Mouse (Mus musculus) thymus, adult 2 months (tissue): ENCODE results near the gene Zdhhc13.

Experiments
- CTCF ChIP-seq: fragments of 200-500 bp; IDR thresholded peaks from 2 replicates; pipeline ENCODE4 v1.5.1; 2012; ENCODE audit warnings: mild to moderate bottlenecking, control low read depth, low read length, moderate library complexity, borderline replicate concordance; ENCODE audit not compliant: control insufficient read depth, poor library complexity, insufficient read depth; ENCODE audit errors: extremely low read depth
- POLR2A ChIP-seq: fragments of 200-500 bp; IDR thresholded peaks from 2 replicates; pipeline ENCODE4 v1.6.1; 2012; ENCODE audit warnings: mild to moderate bottlenecking, low read length, control low read depth, moderate library complexity; ENCODE audit not compliant: control insufficient read depth, poor library complexity, insufficient read depth; ENCODE audit errors: extremely low read depth

DNA sequence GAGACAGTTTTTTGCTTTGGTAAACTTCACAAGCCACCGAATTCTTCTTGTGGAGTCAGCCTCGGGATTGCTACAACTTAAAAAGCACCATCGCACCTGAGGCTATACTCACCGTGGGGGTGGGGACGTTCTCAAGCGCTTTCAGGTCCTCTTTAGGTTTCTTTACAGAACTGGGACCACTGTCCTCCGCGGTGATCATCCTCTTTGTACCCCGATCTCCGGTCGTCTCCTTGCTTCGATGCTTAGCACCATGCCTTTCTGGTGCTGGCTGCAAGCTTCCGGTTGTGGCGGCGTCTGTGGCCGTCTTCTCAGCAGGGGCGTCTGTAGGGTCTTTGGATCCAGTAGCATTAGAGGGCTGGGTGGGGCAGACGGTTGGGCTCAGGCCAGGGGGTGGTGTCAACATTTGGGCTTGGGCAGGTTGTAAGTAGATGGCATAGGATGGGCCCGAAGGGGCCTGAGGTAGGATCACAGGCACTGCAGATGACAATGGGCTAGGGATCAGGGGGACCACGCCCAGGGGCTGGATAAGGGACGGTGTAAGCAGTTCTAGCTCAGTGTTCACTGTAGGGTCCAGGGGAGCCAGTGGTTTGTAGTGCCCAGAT is 81.9 kb downstream of the Zdhhc13 start:
- no peak for TF ChIP-seq CTCF
- no peak for TF ChIP-seq POLR2A
